Mouse (Mus musculus) forebrain, embryonic 12.5 days (tissue): Measurements from ENCODE around the gene Dse. TPM values are rescaled to one million over a fixed set of nuclear protein-coding genes. Genes with fewer than 3 reads are reported as not detected.

Experiments used
- ATAC-seq: fragments of 200-750 bp; cut with Nextera tagmentation; 2 replicates; pipeline ENCODE4 v1.8.0; 2017; ENCODE audit warnings: moderate TSS enrichment; ENCODE audit not compliant: low FRiP score
- H3K27ac ChIP-seq: fragments of 300-500 bp; sonication (generic); 2 replicates; pipeline ENCODE4 v1.5.1; 2016; ENCODE audit warnings: mild to moderate bottlenecking
- H3K27me3 ChIP-seq: fragments of 300-500 bp; sonication (generic); 2 replicates; pipeline ENCODE4 v1.6.1; 2016; ENCODE audit warnings: mild to moderate bottlenecking
- H3K36me3 ChIP-seq: fragments of 300-500 bp; sonication (generic); replicated peaks from 2 replicates; pipeline ENCODE4 v1.6.1; 2016; ENCODE audit warnings: mild to moderate bottlenecking
- H3K4me1 ChIP-seq: fragments of 300-500 bp; sonication (generic); 2 replicates; pipeline ENCODE4 v1.6.1; 2016
- H3K4me2 ChIP-seq: fragments of 300-500 bp; sonication (generic); 2 replicates; pipeline ENCODE4 v1.6.1; 2016; ENCODE audit warnings: mild to moderate bottlenecking, moderate library complexity
- H3K4me3 ChIP-seq: fragments of 300-500 bp; sonication (generic); replicated peaks from 2 replicates; pipeline ENCODE4 v1.5.1; 2016; ENCODE audit warnings: mild to moderate bottlenecking
- H3K9ac ChIP-seq: fragments of 300-500 bp; sonication (generic); 2 replicates; pipeline ENCODE4 v1.6.1; 2016; ENCODE audit warnings: mild to moderate bottlenecking
- H3K9me3 ChIP-seq: fragments of 300-500 bp; sonication (generic); 2 replicates; pipeline ENCODE4 v1.6.1; 2016
- WGBS: fragments of 180-500 bp; shearing (Covaris S2); methylation state at CpG from one replicate; pipeline ENCODE4 v1.1.7; 2016; 5-methylcytosine and 5-hydroxymethylcytosine counted together
- polyA plus RNA-seq: library from polyadenylated mRNA; unstranded; fragments of >200 nt; fragmentation: Nextera tagmentation; extraction: Ambion mirVana; gene quantifications from 2 replicates; pipeline ENCODE4 v1.2.1, GENCODE M21; 2016

Gene Dse
- polyA plus RNA-seq, 1 experiment from 2014 or later, result 13.4 TPM

DNA sequence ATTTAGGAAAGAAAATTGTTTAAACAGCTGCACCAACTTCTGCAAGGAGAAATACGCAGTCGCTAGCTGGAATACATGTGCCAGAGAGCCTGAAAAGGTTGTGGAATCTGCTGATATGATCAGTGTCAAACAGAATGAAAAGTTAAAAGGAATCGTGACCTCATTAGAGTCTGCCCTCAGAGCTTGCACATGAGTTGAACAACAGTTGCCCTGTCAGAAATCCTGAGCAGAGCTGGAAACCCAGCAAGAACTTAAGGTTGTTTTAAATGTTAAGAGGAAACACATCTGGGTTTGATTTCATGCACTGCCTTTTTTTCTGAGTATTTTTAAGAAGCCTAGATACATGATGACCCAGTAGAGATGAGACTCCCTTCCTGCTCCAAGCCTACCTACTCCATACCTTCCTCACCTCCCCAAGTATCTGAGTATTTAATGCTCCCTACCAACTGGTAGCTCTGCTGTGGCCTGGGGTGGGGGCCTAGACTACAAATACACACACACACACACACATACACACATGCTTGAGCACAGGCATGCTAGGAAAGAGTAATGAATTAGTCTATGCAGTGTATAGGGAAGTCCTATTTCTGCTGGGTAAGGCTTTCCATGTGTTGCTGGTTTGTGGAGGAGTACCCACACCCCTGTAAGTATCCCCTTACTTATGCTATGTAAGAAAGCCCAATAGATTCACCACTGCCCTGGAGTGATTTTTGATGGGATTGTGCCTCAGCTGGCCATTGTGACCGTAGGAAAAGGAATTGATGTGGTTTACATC is 95.4 kb downstream of the Dse start:
- ATAC-seq, result no peak
- Histone ChIP-seq H3K27ac (no peak overlapping the region), H3K4me3 (no peak overlapping the region), H3K9me3 (no peaks in the 10 kb centered on the region), H3K9ac (no peak overlapping the region), H3K27me3 (no peaks in the 10 kb centered on the region), H3K4me1 (no peaks in the 10 kb centered on the region), H3K36me3 (no peaks in the 10 kb centered on the region), H3K4me2 (no peak overlapping the region)
- 73% methylated on average over 4 of the region's 4 CpGs for WGBS

DNA sequence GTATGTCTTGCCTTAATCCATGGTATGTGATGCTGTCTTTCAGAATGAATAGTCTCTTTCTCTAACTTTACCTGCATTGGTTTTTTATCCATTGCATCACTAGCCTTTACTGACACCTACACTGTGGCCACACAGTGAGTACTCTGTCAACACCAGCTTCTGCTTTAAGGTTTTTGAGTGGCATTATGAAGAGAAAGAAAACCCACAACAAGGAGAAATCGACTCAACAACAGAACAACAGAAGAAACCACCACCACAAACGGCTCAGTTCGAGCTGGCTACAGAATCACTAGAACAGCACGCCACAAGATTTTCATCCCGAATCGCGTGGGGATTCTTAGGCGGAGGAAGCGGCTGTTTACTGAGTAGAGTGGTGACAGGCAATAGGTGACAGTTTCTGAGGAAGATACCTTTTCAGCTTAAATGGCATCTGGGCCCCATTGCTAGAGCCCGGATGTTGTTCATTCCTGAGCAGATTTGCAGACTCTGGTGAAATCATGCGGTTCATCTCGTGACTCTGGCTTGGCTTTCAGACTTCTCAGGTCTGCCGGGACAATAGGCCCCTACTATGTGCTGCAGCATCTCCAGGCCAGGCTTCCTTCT is 96.6 kb downstream of the Dse start:
- Histone ChIP-seq H3K4me3 (no peak overlapping the region), H3K4me2 (no peak overlapping the region), H3K36me3 (no peaks in the 10 kb centered on the region), H3K4me1 (no peaks in the 10 kb centered on the region), H3K27me3 (no peaks in the 10 kb centered on the region), H3K9me3 (no peaks in the 10 kb centered on the region), H3K27ac (no peak overlapping the region), H3K9ac (no peak overlapping the region)
- ATAC-seq, result no peak
- 84% methylated on average over 13 of the region's 13 CpGs for WGBS

Other genes starting within 250 kb of the Dse start
- 154 and 155 TPM in 2 replicates for gene Rwdd1, start 188.1 kb downstream of the Dse start, polyA plus RNA-seq
- not detected in 2 replicates for gene Trappc3l, start 170.1 kb downstream of the Dse start, polyA plus RNA-seq
- gene Calhm4, start 163.4 kb downstream of the Dse start, polyA plus RNA-seq, result not detected in 2 replicates
- 0.12 and 0.24 TPM in 2 replicates for gene Calhm5, start 111.2 kb downstream of the Dse start, polyA plus RNA-seq
- gene Calhm6, start 79.7 kb downstream of the Dse start, polyA plus RNA-seq, result 0.34 and 0.36 TPM in 2 replicates
- gene Tspyl1, start 74.5 kb upstream of the Dse start, polyA plus RNA-seq, result 98.6 and 99.9 TPM in 2 replicates
- gene Tspyl4, start 89.7 kb upstream of the Dse start, polyA plus RNA-seq, result 99.3 and 103 TPM in 2 replicates
- gene Col10a1, start 182.3 kb upstream of the Dse start, polyA plus RNA-seq, result 0.09 and 0.14 TPM in 2 replicates
- 4.5 and 6.1 TPM in 2 replicates for gene Nt5dc1, start 210.8 kb upstream of the Dse start, polyA plus RNA-seq